Mouse (Mus musculus) midbrain, embryonic 11.5 days (tissue): ENCODE measurements around the gene Bcar3. TPM values are rescaled to one million over a fixed set of nuclear protein-coding genes. Genes with fewer than 3 reads are reported as not detected.

Source experiments
- ATAC-seq: fragments of 200-750 bp; cut with Nextera tagmentation; 2 replicates; pipeline ENCODE4 v1.8.0; 2017; ENCODE audit warnings: moderate TSS enrichment, moderate library complexity; ENCODE audit not compliant: low FRiP score
- DNase-seq: peaks from one replicate; pipeline ENCODE4 v3.0.0; 2015; ENCODE audit warnings: low spot score; ENCODE audit errors: missing footprints
- H3K27ac ChIP-seq: fragments of 300-500 bp; sonication (generic); 2 replicates; pipeline ENCODE4 v1.5.1; 2014; ENCODE audit warnings: low read depth, low read length
- H3K27me3 ChIP-seq: fragments of 300-500 bp; sonication (generic); 2 replicates; pipeline ENCODE4 v1.6.1; 2014; ENCODE audit warnings: mild to moderate bottlenecking, low read length, moderate library complexity, mixed read lengths; ENCODE audit not compliant: control insufficient read depth, insufficient read depth
- H3K36me3 ChIP-seq: fragments of 300-500 bp; sonication (generic); 2 replicates; pipeline ENCODE4 v1.6.1; 2014; ENCODE audit warnings: mild to moderate bottlenecking, low read length, moderate library complexity, mixed read lengths; ENCODE audit not compliant: control insufficient read depth, insufficient read depth
- H3K4me1 ChIP-seq: fragments of 300-500 bp; sonication (generic); 2 replicates; pipeline ENCODE4 v1.6.1; 2014; ENCODE audit warnings: low read length; ENCODE audit not compliant: control insufficient read depth, insufficient read depth
- H3K4me2 ChIP-seq: fragments of 300-500 bp; sonication (generic); 2 replicates; pipeline ENCODE4 v1.6.1; 2014; ENCODE audit warnings: mild to moderate bottlenecking, moderate library complexity
- H3K4me3 ChIP-seq: fragments of 300-500 bp; sonication (generic); 2 replicates; pipeline ENCODE4 v1.5.1; 2014; ENCODE audit warnings: low read depth, low read length
- H3K9ac ChIP-seq: fragments of 300-500 bp; sonication (generic); 2 replicates; pipeline ENCODE4 v1.6.1; 2014; ENCODE audit warnings: low read length
- H3K9me3 ChIP-seq: fragments of 300-500 bp; sonication (generic); 2 replicates; pipeline ENCODE4 v1.6.1; 2016; ENCODE audit warnings: low read length; ENCODE audit not compliant: control insufficient read depth
- WGBS: fragments of 180-500 bp; shearing (Covaris S2); extraction: QIAGEN DNeasy Blood & Tissue Kit; methylation state at CpG from one replicate; pipeline ENCODE4 v1.1.7; 2014; 5-methylcytosine and 5-hydroxymethylcytosine counted together
- polyA plus RNA-seq: library from polyadenylated mRNA; unstranded; fragments of >200 nt; fragmentation: Nextera tagmentation; extraction: Ambion mirVana; gene quantifications from 2 replicates; pipeline ENCODE4 v1.2.1, GENCODE M21; 2014

Gene Bcar3
- polyA plus RNA-seq, 1 experiment from 2014 or later, result 16.7 TPM

GRCm38 (mm10) chr3:122478735-122479134 is 184.8 kb downstream of the Bcar3 start:
- no peaks in the 10 kb centered on the region for H3K9me3 ChIP-seq
- H3K4me1 ChIP-seq, result peaks cover 76% of the 10 kb centered on the region
- DNase-seq, result no peak
- no peaks in the 10 kb centered on the region for H3K27me3 ChIP-seq
- no peak overlapping the region for H3K4me3 ChIP-seq
- no peaks in the 10 kb centered on the region for H3K36me3 ChIP-seq
- no peak for ATAC-seq
- 89% methylated on average over 3 of the region's 3 CpGs for WGBS
- H3K27ac ChIP-seq, result no peak overlapping the region
- no peak overlapping the region for H3K9ac ChIP-seq
- H3K4me2 ChIP-seq, result no peak overlapping the region

GRCm38 (mm10) chr3:122480065-122480675 is 186.2 kb downstream of the Bcar3 start:
- Histone ChIP-seq H3K36me3 (no peaks in the 10 kb centered on the region), H3K9ac (no peak overlapping the region), H3K4me2 (no peak overlapping the region), H3K9me3 (no peaks in the 10 kb centered on the region), H3K4me3 (no peak overlapping the region), H3K27ac (no peak overlapping the region), H3K27me3 (no peaks in the 10 kb centered on the region), H3K4me1 (peaks cover 78% of the 10 kb centered on the region)
- no peak for DNase-seq
- 39% methylated on average over 8 of the region's 8 CpGs for WGBS
- ATAC-seq, result peak; percentile 8; the same call in 1 of the 2 replicates

DNA sequence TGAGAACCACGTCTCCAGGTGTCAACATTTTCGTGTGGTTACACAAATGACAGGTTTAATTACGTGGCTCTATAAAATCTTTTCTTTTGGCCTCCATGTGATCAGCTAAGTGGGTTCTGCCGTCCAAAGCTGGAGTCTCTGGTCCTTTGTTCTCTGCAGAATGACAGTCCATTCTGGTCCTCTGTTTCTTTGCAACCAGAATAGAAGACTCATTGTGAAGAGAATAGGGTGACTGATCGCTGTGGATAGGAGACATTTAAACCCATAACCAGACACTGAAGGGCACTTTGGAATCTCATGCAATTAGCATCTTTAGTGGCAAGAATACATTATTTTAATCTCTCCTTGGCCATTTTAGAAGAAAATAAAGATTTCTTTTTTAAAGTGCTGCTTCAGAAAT is 187.1 kb downstream of the Bcar3 start:
- Histone ChIP-seq H3K9ac (no peak overlapping the region), H3K27me3 (no peaks in the 10 kb centered on the region), H3K9me3 (no peaks in the 10 kb centered on the region), H3K4me1 (peaks cover 69% of the 10 kb centered on the region), H3K36me3 (no peaks in the 10 kb centered on the region), H3K27ac (no peak overlapping the region), H3K4me2 (no peak overlapping the region), H3K4me3 (no peak overlapping the region)
- WGBS, result 26% methylated on average over 5 of the region's 5 CpGs
- DNase-seq (no peak), ATAC-seq (0 out of 2 replicates have a peak, but pooled peaks have one; percentile 22)

- no peaks in the 10 kb centered on the region for H3K36me3 ChIP-seq
- H3K4me3 ChIP-seq, result no peak overlapping the region
- no peaks in the 10 kb centered on the region for H3K27me3 ChIP-seq
- no peak overlapping the region; the same call in 1 of the 2 replicates for H3K27ac ChIP-seq
- no peak overlapping the region for H3K9ac ChIP-seq
- ATAC-seq (peak; percentile 6; the same call in 1 of the 2 replicates), DNase-seq (no peak)
- H3K4me2 ChIP-seq, result no peak overlapping the region
- peaks cover 58% of the 10 kb centered on the region for H3K4me1 ChIP-seq
- WGBS, result 67% methylated on average over 21 of the region's 21 CpGs
- no peaks in the 10 kb centered on the region for H3K9me3 ChIP-seq
Observed at GRCm38 (mm10) chr3:122481891-122482739, 188.2 kb downstream of the Bcar3 start.

GRCm38 (mm10) chr3:122483066-122483782 is 189.3 kb downstream of the Bcar3 start:
- DNase-seq, result peak; percentile 90
- ATAC-seq, result no peak

GRCm38 (mm10) chr3:122483783-122484130 is 189.8 kb downstream of the Bcar3 start:
- no peaks in the 10 kb centered on the region for H3K9me3 ChIP-seq
- H3K4me3 ChIP-seq, result peak overlapping the region; percentile 3; the same call in 1 of the 2 replicates
- no peak overlapping the region for H3K27ac ChIP-seq
- no peaks in the 10 kb centered on the region for H3K36me3 ChIP-seq
- no peaks in the 10 kb centered on the region for H3K27me3 ChIP-seq
- WGBS, result 34% methylated on average over 5 of the region's 5 CpGs
- peaks cover 60% of the 10 kb centered on the region for H3K4me1 ChIP-seq
- ATAC-seq (no peak), DNase-seq (no peak)
- H3K4me2 ChIP-seq, result peak overlapping the region; percentile 30
- H3K9ac ChIP-seq, result peak overlapping the region; percentile 48

More at GRCm38 (mm10) chr3:122483066-122483782, 189.3 kb downstream of the Bcar3 start:
- H3K4me1 ChIP-seq, result peaks cover 59% of the 10 kb centered on the region
- peak overlapping the region; percentile 48 for H3K9ac ChIP-seq
- 23% methylated on average over 14 of the region's 14 CpGs for WGBS
- no peaks in the 10 kb centered on the region for H3K9me3 ChIP-seq
- H3K36me3 ChIP-seq, result no peaks in the 10 kb centered on the region
- H3K27me3 ChIP-seq, result no peaks in the 10 kb centered on the region
- H3K4me3 ChIP-seq, result peak overlapping the region; percentile 3; the same call in 1 of the 2 replicates
- H3K4me2 ChIP-seq, result peak overlapping the region; percentile 30
- peak overlapping the region; percentile 25; the same call in 1 of the 2 replicates for H3K27ac ChIP-seq

GRCm38 (mm10) chr3:122484301-122484700 is 190.4 kb downstream of the Bcar3 start:
- Histone ChIP-seq H3K4me1 (peaks cover 59% of the 10 kb centered on the region), H3K4me2 (peak overlapping the region; percentile 9; the same call in 1 of the 2 replicates), H3K4me3 (no peak overlapping the region), H3K9me3 (no peaks in the 10 kb centered on the region), H3K27me3 (no peaks in the 10 kb centered on the region), H3K9ac (peak overlapping the region; percentile 9; the same call in 1 of the 2 replicates), H3K36me3 (no peaks in the 10 kb centered on the region), H3K27ac (no peak overlapping the region)
- no peak for DNase-seq
- ATAC-seq, result no peak
- 40% methylated on average over 3 of the region's 3 CpGs for WGBS

GRCm38 (mm10) chr3:122485699-122486098 is 191.8 kb downstream of the Bcar3 start:
- no peak for ATAC-seq
- Histone ChIP-seq H3K9me3 (no peaks in the 10 kb centered on the region), H3K9ac (no peak overlapping the region), H3K4me1 (peaks cover 46% of the 10 kb centered on the region), H3K36me3 (no peaks in the 10 kb centered on the region), H3K27ac (no peak overlapping the region), H3K4me3 (no peak overlapping the region), H3K27me3 (no peaks in the 10 kb centered on the region), H3K4me2 (no peak overlapping the region)
- DNase-seq, result no peak
- WGBS, result 90% methylated on average over 4 of the region's 4 CpGs
